Mouse (Mus musculus) layer of hippocampus, postnatal 36 days (tissue): ENCODE data around the gene Oas1g. TPM values are rescaled to one million over a fixed set of nuclear protein-coding genes. Genes with fewer than 3 reads are reported as not detected.

Experiments
- microRNA-seq, 2 experiments: library from miRNA; unstranded; fragments of <30 nt; microRNA quantifications; one replicate each; pipeline ENCODE4 v1.2.0; 2021
- total RNA-seq, 2 experiments: library from RNA; stranded (reverse); gene quantifications; 2 replicates each; pipeline ENCODE4 v1.2.3; 2021

Oas1g gene
- total RNA-seq, 2 experiments from 2014 or later: not detected

Small RNAs within 50 kb of the gene (microRNA-seq; reads per million reads assigned to microRNA genes)
- gene Gm22907: 0 reads per million in 2 experiments

Other genes starting within 250 kb of the Oas1g start
- 10 to 100 TPM; 91.6 to 92.0 TPM for gene Rasal1, start 238.8 kb downstream of the Oas1g start, total RNA-seq
- gene Dtx1, start 175.7 kb downstream of the Oas1g start, total RNA-seq: 10 to 100 TPM; 70.7 TPM
- under 1 TPM in 1 of 2 experiments, not detected in 1; 0.30 TPM for gene Oas2, start 137.8 kb downstream of the Oas1g start, total RNA-seq
- gene Oas3, start 110.0 kb downstream of the Oas1g start, total RNA-seq: not detected
- gene Oas1e, start 92.1 kb downstream of the Oas1g start, total RNA-seq: not detected
- gene Oas1c, start 75.1 kb downstream of the Oas1g start, total RNA-seq: under 1 TPM in 1 of 2 experiments, not detected in 1; 0.27 TPM
- gene Oas1f, start 40.2 kb downstream of the Oas1g start, total RNA-seq: not detected
- not detected for gene Oas1h, start 26.2 kb downstream of the Oas1g start, total RNA-seq
- gene Oas1a, start 19.9 kb upstream of the Oas1g start, total RNA-seq: not detected
- gene Oas1d, start 26.9 kb upstream of the Oas1g start, total RNA-seq: not detected
- 100 to 1,000 TPM; 207 to 220 TPM for gene Rph3a, start 122.5 kb upstream of the Oas1g start, total RNA-seq